Mouse (Mus musculus) thymus, postnatal 4 days (tissue): ENCODE measurements at regions not wholly inside any gene's neighbourhood (a gene's known extent, or its start where the extent isn't known, plus 50 kb on each side); places are given as distances from the start of the nearest gene placed in this dataset.

Source experiments
- DNase-seq: peaks from one replicate; pipeline ENCODE4 v3.0.0; 2021

- no peak for DNase-seq
Measured at GRCm38 (mm10) chr11:45058658-45059057, 441.5 kb downstream of the Ebf1 start.

DNA sequence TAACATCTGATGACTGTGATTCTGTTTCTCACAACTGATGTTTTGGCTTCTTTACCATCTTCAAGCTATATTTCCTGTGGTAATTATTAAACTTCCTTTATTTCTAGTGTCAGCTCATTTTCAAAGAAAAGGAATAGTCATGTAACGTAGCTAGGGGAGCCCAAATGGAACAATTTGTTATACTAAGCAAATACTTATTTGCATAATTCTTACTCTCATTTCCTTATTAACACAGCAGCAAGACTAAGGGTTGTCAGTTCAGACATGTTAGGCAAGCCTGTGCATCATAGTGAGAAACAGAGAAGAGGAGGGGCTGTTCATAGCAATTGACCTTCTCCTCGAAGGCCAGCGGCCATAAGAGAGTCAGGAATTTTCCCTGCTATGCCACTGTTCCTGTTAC is 449.5 kb downstream of the Ebf1 start:
- no peak for DNase-seq

DNA sequence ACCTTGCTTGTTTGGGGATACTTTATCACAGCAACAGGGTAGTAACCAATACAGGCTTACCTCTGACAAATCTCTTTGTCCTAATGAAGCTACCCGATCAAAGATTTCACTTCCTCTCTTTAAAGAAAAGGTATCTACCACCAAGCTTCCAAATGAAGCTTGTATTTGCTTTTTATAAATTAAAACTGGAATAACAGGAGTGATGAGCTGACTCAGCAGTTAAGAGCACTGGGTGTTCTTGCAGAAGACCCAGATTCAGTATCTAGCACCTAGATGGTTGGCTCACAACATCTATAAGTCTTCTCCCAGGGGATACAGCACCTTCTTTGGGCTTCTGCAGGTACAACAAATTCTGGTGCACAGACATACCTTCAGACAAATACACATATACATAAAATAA is 453.2 kb downstream of the Ebf1 start:
- DNase-seq = no peak

DNA sequence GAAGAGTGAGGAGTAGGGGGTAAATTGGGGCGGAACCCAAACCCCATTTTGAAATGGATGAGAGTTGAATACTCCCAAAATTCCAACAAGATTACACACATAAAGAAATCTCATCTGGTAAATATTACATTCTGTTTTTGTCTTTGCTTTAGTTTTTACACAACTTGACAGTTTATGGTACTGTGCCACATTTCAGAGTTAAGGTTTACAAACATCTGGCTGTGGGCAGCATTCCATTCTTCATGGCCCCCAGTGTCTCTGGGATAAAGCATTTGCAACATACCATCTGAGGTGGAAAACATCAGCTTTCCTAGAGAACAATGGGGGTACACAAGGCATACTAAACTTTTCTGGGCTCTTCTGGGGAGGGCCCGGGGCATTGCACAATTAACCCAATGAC is 454.1 kb downstream of the Ebf1 start:
- DNase-seq = no peak

GRCm38 (mm10) chr11:45084506-45085037 is 467.5 kb downstream of the Ebf1 start:
- no peak for DNase-seq

- no peak for DNase-seq
Measured at GRCm38 (mm10) chr11:45085145-45085544, 468.0 kb downstream of the Ebf1 start.

DNA sequence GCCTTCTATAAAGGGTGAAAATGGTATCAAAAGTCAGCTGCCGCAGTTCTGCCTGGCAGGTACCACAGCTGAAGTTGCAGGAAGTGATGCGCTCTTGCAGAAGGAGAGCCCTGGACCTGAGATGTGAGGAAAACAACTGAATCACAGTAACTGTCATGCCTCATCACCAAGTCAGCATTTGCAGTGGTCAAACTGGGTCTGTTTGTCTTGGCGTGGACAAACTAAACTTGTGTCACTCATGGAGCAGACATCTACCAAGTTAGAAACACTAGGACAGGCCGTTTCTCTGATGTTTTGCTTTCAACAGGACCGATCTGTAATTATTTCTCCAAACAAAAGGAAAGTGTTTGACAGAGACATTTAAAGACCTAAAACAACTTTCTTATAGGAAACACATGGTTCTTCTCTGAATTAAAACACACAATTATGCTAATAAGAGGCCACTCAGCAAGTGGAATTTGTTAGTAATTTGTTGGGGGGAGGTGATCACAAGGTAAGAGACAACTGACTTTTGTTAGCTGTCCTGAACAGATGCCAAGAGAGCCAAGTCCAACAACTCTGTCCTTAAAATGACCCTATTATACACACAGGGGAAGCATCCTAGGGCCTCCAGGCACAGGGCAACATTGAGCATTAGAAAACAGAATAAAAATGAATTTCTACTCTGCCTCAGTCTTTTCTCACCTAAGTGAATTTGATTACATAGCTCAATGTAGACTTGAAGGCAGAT is 470.2 kb downstream of the Ebf1 start:
- no peak for DNase-seq

GRCm38 (mm10) chr11:45088286-45088685 is 471.2 kb downstream of the Ebf1 start:
- DNase-seq = no peak

- no peak for DNase-seq
Measured at GRCm38 (mm10) chr11:45089561-45089960, 472.4 kb downstream of the Ebf1 start.

DNA sequence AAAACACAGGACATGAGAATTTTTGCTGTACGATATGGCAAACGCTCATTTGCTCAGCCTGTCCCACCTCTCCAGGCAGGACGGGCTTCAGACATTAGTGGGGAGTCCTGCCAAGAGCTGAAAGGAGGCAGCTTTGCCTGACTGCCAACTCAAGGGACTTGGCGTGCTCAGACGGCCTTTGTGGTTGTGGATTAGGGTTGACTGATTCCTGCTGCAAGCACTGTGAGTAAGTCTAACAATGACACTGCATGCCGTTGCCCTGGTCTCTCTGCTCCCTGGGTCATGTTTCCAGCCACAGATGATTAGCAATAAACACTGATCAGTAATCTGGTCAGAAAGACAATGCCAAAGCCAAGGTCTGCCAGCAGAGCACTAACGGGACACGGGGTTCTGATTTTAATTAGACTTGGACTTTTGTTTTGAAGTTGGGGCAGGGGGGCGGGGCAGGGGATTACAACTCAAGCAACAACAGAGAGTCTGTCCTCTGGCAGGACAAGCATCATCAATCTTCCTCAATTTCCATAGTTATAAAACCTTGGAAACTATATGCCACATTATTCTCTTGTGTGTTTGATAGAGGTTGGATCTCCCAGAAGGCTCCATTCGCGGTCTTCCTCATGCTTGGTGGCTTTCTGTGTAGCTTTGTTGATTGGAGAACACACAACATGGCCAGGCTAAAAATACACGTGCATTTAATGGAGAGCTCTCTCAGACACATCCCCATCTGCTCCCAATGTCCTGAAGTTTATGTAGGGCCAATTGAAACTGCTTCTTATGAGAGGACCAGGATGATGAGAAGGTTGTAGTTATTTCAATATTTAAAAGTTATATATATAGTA is 486.6 kb downstream of the Ebf1 start:
- no peak for DNase-seq

GRCm38 (mm10) chr11:45116702-45117101 is 499.6 kb downstream of the Ebf1 start:
- DNase-seq = no peak

- DNase-seq = no peak
Measured at GRCm38 (mm10) chr11:45123276-45123675, 506.2 kb downstream of the Ebf1 start.

GRCm38 (mm10) chr11:45136781-45137180 is 519.7 kb downstream of the Ebf1 start:
- DNase-seq = no peak

DNA sequence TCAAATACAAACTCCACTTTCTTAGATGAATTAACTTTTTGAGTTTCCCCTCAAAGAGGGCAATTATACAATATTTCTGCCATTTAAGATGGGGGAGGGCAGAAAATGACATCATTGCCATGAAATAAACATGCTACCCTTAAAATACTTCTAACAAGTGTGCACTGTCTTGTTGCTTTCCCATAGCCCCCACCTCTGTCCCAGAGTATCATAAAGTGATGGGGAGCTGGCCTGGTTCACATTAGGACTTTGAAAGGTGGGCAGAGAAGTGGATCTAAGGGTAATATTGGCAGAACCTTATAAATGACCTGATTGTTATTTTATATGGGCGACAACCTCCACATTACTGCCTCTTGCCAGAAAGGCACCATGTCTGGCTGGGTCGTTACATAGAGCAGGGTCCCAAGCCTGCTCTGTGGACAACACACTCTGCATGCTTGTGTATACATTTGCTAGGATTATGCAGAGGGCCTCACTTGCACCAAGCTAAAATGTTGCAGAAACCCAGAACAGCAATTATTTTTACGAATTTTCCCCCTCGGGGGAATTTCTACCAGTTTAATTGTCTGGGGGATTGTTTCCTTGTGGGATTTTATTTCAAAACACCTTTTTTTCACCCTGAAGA is 521.3 kb downstream of the Ebf1 start:
- no peak for DNase-seq

DNA sequence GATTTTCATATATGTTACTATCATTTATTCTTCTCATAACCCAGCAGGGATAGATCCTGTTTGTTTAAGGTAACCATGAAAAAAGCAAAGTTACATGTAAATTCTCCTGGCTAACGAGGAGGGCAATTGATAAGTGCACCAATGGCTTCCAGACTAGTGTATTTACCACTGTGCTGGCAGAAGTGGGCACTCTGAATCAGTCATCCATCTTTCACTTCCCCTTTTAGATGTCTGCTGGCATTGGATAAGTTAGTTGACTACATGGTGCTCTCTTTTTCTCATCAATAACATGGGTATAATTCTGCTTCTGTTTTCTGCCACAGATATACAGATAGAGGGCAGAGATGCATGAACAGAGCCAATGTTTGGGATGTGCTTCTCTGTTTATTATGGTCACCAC is 523.4 kb downstream of the Ebf1 start:
- DNase-seq = no peak

- DNase-seq = no peak
Measured at GRCm38 (mm10) chr11:45154070-45154469, 537.0 kb downstream of the Ebf1 start.

DNA sequence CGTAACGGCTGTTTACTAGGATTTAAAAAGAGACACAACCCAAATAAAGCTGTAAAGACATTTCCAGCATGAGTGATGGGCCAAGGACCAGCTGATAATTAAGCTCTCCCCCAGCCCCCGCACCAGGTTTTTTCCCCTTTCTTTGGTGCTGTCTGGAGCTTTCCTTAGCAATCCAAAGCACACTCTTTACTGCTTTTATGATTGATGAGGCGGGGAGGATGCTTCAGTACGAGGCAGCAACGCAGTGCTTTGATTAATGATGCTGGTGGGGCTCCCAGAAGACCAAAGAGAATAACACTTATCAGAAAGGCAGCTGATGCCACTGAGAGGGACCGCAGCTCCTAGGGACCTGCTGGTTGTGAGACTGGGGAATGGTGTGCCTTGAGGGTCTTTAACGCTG is 537.4 kb downstream of the Ebf1 start:
- DNase-seq = no peak

DNA sequence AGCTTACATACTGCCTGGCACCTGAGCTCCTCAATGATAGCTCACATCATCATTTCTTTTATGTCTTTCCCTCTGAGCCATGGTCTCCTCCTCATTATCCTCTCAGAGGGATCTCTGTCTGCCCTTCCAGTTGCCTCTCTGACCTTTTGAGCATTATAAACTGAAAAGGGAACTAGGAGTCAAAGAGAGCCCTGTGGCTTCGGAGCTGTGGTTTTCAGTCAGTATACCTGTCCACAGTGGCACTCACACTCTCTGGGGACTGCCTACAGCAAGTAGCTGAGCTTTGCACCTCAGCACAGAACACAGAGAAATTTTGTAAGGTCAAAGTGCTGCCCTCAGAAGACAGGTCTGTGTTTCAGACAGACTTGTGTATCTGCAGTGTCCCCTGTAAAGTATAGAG is 538.7 kb downstream of the Ebf1 start:
- no peak for DNase-seq

DNA sequence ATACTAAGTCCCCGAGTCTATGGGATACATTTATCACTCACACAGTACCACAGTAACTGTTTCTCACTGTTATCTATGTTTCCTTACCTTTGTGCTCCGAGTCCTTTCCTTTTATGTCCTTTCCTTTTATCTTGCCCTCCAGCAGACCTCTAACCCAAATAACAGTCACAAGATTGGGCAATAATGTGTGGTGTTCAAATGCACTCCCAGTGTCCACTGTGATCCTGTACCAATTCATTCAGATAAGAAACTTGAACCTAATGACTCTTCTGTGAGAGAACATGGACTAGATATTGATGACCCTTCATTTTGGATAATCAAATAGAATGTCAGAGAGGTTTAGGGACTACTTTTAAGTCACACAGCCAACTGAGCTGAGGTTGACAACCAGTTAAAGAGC is 541.2 kb downstream of the Ebf1 start:
- DNase-seq = no peak

DNA sequence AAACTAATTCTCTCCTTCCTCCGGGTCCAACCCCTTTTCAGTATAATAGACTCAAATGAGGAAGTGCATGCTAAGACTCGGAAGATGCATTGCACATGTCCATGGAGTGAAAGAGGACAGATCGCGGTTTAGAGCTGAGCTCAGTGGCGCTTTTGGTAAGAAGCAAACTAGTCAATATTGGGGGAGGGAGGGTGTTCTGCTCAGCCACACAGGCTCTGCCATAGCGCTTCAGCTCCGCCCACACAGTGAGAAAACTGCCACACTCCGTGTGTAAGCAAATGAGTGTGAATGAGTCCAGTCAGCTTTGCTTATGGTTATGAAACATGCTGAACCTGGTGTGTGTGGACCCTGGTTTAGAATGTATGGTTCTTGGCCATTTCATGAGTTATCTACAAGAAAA is 543.8 kb downstream of the Ebf1 start:
- peak; percentile 11 for DNase-seq

DNA sequence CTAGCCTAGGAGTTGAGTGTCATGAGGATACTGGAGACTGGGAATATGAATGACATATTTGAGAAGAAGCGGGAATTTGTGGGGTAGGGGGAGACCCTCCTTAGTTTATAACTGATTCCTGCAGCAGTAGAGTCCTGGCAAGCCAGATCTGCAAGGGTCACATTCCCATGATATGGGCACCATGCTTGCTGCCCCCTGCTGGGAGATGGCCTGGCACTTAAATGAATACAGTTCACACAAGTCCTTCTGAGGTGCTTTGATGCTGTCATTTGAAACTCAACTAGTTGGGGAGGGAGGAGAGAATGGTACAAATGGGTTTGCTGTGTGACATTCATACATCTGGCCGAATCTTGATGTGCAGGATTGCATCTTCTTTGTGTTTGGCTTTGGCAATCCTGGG is 556.4 kb downstream of the Ebf1 start:
- DNase-seq = peak; percentile 7

- DNase-seq = no peak
Measured at GRCm38 (mm10) chr11:45174071-45174470, 557.0 kb downstream of the Ebf1 start.
